ENCODE assay signal across 13 mouse cellular contexts in the genomic region with DNA sequence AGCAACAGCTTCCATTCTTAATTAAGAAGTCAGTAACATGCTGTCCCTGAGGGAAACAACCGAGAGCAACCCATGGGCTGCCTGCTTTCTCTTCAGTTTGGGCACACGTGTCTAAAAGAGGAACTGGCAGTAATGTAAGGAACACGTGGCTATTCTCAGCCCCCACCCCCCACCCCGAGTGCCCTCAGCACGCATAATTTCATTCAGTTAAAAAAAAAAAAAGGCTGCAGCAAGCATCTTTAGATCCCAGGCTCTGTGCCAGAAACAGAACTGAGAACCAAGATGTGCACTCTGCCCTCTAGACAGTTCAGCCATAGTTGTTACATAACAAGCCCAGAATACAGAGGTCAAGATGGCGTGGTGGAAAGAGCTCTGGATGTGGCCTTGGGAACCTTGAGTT. TPM values are rescaled to one million over a fixed set of nuclear protein-coding genes. Genes with fewer than 3 reads are reported as not detected.
DNase-seq lines count a peak whose midpoint lies in the region; ATAC-seq and TF ChIP-seq lines count a peak whose summit lies in the region.
"Had no signal": no experiment of that assay in that cellular context is flagged by ENCODE, and none has a peak within 500 bp of the region (broad histone marks: within the 10 kb centered on the region; RNA-seq: fewer than 3 reads in every experiment).

No protein-coding gene starts in this region.

- no peaks in the 10 kb centered on the region for H3K27me3 ChIP-seq in kidney, embryonic 14.5 days (ENCODE audit: control insufficient read depth, insufficient read depth, low read length)
- peaks cover 21% of the 10 kb centered on the region; the same call in 1 of the 2 replicates for H3K27me3 ChIP-seq in G1E (ENCODE audit: insufficient read depth, low read length)
- H3K27me3 ChIP-seq: stomach, embryonic 15.5 days had no signal

- DNase-seq in kidney, adult 18-20 months: peak; percentile 62
- peak; percentile 82 for DNase-seq in 416B (ENCODE audit: low read depth)
- DNase-seq in G1E (ENCODE audit: low spot score): peak; percentile 40
- peak; percentile 64 for DNase-seq in kidney, postnatal 10 days
- DNase-seq in urinary bladder, adult 2 months (ENCODE audit: low spot score): no peak
- DNase-seq in urinary bladder, postnatal 14 days (ENCODE audit: low spot score): no peak
- no peak for DNase-seq in adrenal gland, adult 2 months

- no peaks in the 10 kb centered on the region; the same call in 1 of the 2 replicates for H3K4me1 ChIP-seq in kidney, embryonic 14.5 days (ENCODE audit: control insufficient read depth, insufficient read depth, low read length)
- peaks cover 4% of the 10 kb centered on the region for H3K4me1 ChIP-seq in G1E (ENCODE audit: insufficient read depth, low read depth, low read length)
- H3K4me1 ChIP-seq: heart, embryonic 10.5 days had no signal

- no peak for ATAC-seq in kidney, embryonic 14.5 days (ENCODE audit: low FRiP score, low TSS enrichment)
- ATAC-seq in G1E (ENCODE audit: extremely low read depth, insufficient number of reproducible peaks, low FRiP score, poor library complexity, severe bottlenecking): peak; percentile 54
- ATAC-seq: inflammation-experienced regulatory T-cells, adult 6 months; lung, postnatal 0 days had no signal

- no peak overlapping the region for H3K27ac ChIP-seq in kidney, embryonic 14.5 days (ENCODE audit: low read depth, low read length)
- H3K27ac ChIP-seq: heart, embryonic 10.5 days; stomach, embryonic 15.5 days had no signal

- H3K9me3 ChIP-seq in kidney, embryonic 14.5 days (ENCODE audit: control insufficient read depth, low read length): no peaks in the 10 kb centered on the region
- no peaks in the 10 kb centered on the region for H3K9me3 ChIP-seq in G1E (replicated peaks)
- H3K9me3 ChIP-seq: heart, embryonic 10.5 days; stomach, embryonic 15.5 days had no signal

- H3K4me3 ChIP-seq in kidney, embryonic 14.5 days (ENCODE audit: low read length): no peak overlapping the region
- H3K4me3 ChIP-seq in G1E (ENCODE audit: low read depth, low read length): no peak overlapping the region
- H3K4me3 ChIP-seq: heart, embryonic 10.5 days; stomach, embryonic 15.5 days had no signal

- no peak for TF ChIP-seq CTCF in G1E (IDR thresholded peaks at IDR 0.05; ENCODE audit: low read depth, low read length)

- WGBS in kidney, embryonic 14.5 days: 66% methylated on average over 6 of the region's 6 CpGs

- H3K9ac ChIP-seq in kidney, embryonic 14.5 days (ENCODE audit: low read depth, low read length): no peak overlapping the region
- H3K9ac ChIP-seq: stomach, embryonic 15.5 days had no signal

- no peaks in the 10 kb centered on the region for H3K36me3 ChIP-seq in kidney, embryonic 14.5 days (ENCODE audit: control insufficient read depth, insufficient read depth, low read length)
- H3K36me3 ChIP-seq in G1E (replicated peaks): no peaks in the 10 kb centered on the region
- H3K36me3 ChIP-seq: heart, embryonic 10.5 days; stomach, embryonic 15.5 days had no signal

- no peak overlapping the region for H3K4me2 ChIP-seq in kidney, embryonic 14.5 days (replicated peaks; ENCODE audit: low read depth, low read length)
- H3K4me2 ChIP-seq: stomach, embryonic 15.5 days had no signal

RNA-seq across cellular contexts. Expression of a gene that starts 25.9 kb away (rescaled TPM):
- 9.4 and 19.2 TPM in 2 replicates for polyA plus RNA-seq in kidney, embryonic 14.5 days (2014; fragmentation: Nextera tagmentation; extraction: Ambion mirVana)
- total RNA-seq in G1E (2014; fragmentation: Nextera tagmentation): 2.9 and 3.3 TPM in 2 replicates
- total RNA-seq in G1E (2017): 2.4 and 2.6 TPM in 2 replicates
- 1.2 and 1.3 TPM in 2 replicates for polyA plus RNA-seq in G1E (2012)
- polyA plus RNA-seq in urinary bladder, adult 2 months (2012; rRNA removed): 5.1 and 8.1 TPM in 2 replicates
- total RNA-seq in adrenal gland, adult 2 months (2021): 10 to 100 TPM; 68.1 to 95.2 TPM
- 24.4 and 34.7 TPM in 2 replicates for polyA plus RNA-seq in adrenal gland, adult 2 months (2012; rRNA removed)

RNA-seq across cellular contexts. Expression of a gene that starts 51.5 kb away (rescaled TPM):
- 0.11 TPM in 1 of 2 replicates, not detected in the other for polyA plus RNA-seq in kidney, embryonic 14.5 days (2014; fragmentation: Nextera tagmentation; extraction: Ambion mirVana)
- total RNA-seq in G1E (2014; fragmentation: Nextera tagmentation) (not detected in 2 replicates), G1E (2017) (0.11 TPM in 1 of 2 replicates, not detected in the other)
- not detected in 2 replicates for polyA plus RNA-seq in G1E (2012)
- 0.07 TPM in 2 replicates for polyA plus RNA-seq in urinary bladder, adult 2 months (2012; rRNA removed)
- total RNA-seq in adrenal gland, adult 2 months (2021): not detected
- polyA plus RNA-seq in adrenal gland, adult 2 months (2012; rRNA removed): not detected in 2 replicates
- total RNA-seq: adrenal gland, adult 18-20 months had no signal
- polyA plus RNA-seq: lung, postnatal 0 days had no signal

Comparison
In these comparisons a context has a peak if more than half of its experiments do, and no peak if none do; other contexts are left out.
1. DNase-seq: peak in kidney, adult 18-20 months (single experiment), 416B (single experiment), G1E (single experiment) and kidney, postnatal 10 days (single experiment); none in urinary bladder, adult 2 months (single experiment), urinary bladder, postnatal 14 days (single experiment) and adrenal gland, adult 2 months (single experiment).